ENCODE assay signal across 14 mouse cellular contexts in the genomic region with DNA sequence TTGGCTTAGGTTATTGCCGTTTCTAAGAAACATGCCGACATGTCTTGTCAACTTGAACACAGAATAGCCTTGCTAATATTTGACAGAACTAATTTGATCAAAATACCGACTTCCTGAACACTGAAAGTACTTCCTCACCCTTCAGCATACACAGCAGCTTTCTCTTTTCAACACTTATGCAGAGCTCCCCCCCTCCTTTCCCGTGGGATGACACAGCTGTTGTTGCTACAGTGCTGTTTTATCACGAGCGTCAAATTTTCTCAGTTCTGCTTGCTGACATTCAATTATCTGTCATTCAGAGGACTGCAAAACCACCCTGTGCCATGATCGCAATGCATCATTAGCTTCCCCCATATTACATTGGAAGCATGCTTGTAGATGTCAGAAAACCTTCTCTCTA. TPM values are rescaled to one million over a fixed set of nuclear protein-coding genes. Genes with fewer than 3 reads are reported as not detected.
A peak's percentile ranks its signal among the peaks of the same experiment; 100 is the strongest.
DNase-seq lines count a peak whose midpoint lies in the region; ATAC-seq lines count a peak whose summit lies in the region.
"Had no signal": no experiment of that assay in that cellular context is flagged by ENCODE, and none has a peak within 500 bp of the region (broad histone marks: within the 10 kb centered on the region; RNA-seq: fewer than 3 reads in every experiment).

No protein-coding gene starts in this region.

- no peaks in the 10 kb centered on the region for H3K36me3 ChIP-seq in heart, embryonic 11.5 days (ENCODE audit: control insufficient read depth, insufficient read depth, low read length)
- H3K36me3 ChIP-seq: embryonic facial prominence, embryonic 13.5 days; liver, embryonic 15.5 days; midbrain, embryonic 15.5 days had no signal

- WGBS in heart, embryonic 11.5 days (ENCODE audit: insufficient replicate concordance), result 51% methylated on average over 7 of the region's 7 CpGs

- no peak overlapping the region for H3K4me3 ChIP-seq in heart, embryonic 11.5 days (ENCODE audit: low read depth, low read length)
- H3K4me3 ChIP-seq: embryonic facial prominence, embryonic 13.5 days; liver, embryonic 15.5 days; midbrain, embryonic 15.5 days had no signal

- H3K4me2 ChIP-seq in heart, embryonic 11.5 days, result no peak overlapping the region
- H3K4me2 ChIP-seq: embryonic facial prominence, embryonic 13.5 days; liver, embryonic 15.5 days; midbrain, embryonic 15.5 days had no signal

- DNase-seq in heart, adult 11 months, result peak; percentile 89
- DNase-seq in brain, adult 2 months (ENCODE audit: low read depth, low spot score), result peak; percentile 82
- DNase-seq in left cerebral cortex, adult 18-20 months (ENCODE audit: low spot score in 2 of 2), result peak; percentile 18 to 43
- no peak for DNase-seq in yolk sac, embryonic 10.5 days (ENCODE audit: low spot score)
- no peak for DNase-seq in c-Kit-positive CD71-positive TER-119-positive erythroid progenitor cells, embryonic 14.5 days (ENCODE audit: low spot score)
- no peak for DNase-seq in gastrocnemius, adult 18-20 months (ENCODE audit: low spot score)
- DNase-seq: kidney, adult 8-10 months; thymus, adult 2 months had no signal

- H3K9me3 ChIP-seq in heart, embryonic 11.5 days (replicated peaks; ENCODE audit: control insufficient read depth, low read length), result no peaks in the 10 kb centered on the region
- H3K9me3 ChIP-seq: embryonic facial prominence, embryonic 13.5 days; liver, embryonic 15.5 days; midbrain, embryonic 15.5 days had no signal

- no peaks in the 10 kb centered on the region for H3K4me1 ChIP-seq in heart, embryonic 11.5 days (ENCODE audit: control insufficient read depth, insufficient read depth, low read length)
- H3K4me1 ChIP-seq: embryonic facial prominence, embryonic 13.5 days; liver, embryonic 15.5 days; midbrain, embryonic 15.5 days had no signal

- ATAC-seq in heart, embryonic 11.5 days (replicated peaks; ENCODE audit: insufficient number of reproducible peaks, low FRiP score, low TSS enrichment), result no peak; the same call in 1 of the 2 replicates
- ATAC-seq in granulocyte monocyte progenitor cell, adult 5-6 weeks (replicated peaks; ENCODE audit: poor library complexity, severe bottlenecking), result peak; percentile 58; the same call in 1 of the 2 replicates
- ATAC-seq: midbrain, embryonic 15.5 days had no signal

- no peak overlapping the region for H3K9ac ChIP-seq in heart, embryonic 11.5 days (ENCODE audit: low read depth, low read length)
- H3K9ac ChIP-seq: embryonic facial prominence, embryonic 13.5 days; liver, embryonic 15.5 days; midbrain, embryonic 15.5 days had no signal

- H3K27me3 ChIP-seq in heart, embryonic 11.5 days (ENCODE audit: control insufficient read depth, insufficient read depth, low read length), result no peaks in the 10 kb centered on the region
- H3K27me3 ChIP-seq: embryonic facial prominence, embryonic 13.5 days; liver, embryonic 15.5 days had no signal

- H3K27ac ChIP-seq in heart, embryonic 11.5 days (ENCODE audit: low read depth, low read length), result no peak overlapping the region
- H3K27ac ChIP-seq: embryonic facial prominence, embryonic 13.5 days; liver, embryonic 15.5 days; midbrain, embryonic 15.5 days had no signal

RNA-seq across cellular contexts. Expression of gene Ermn, which starts 10.8 kb away (rescaled TPM):
- polyA plus RNA-seq in heart, embryonic 11.5 days (2014; fragmentation: Nextera tagmentation; extraction: Ambion mirVana), result not detected in 2 replicates
- total RNA-seq in granulocyte monocyte progenitor cell, adult 5-6 weeks (2014; fragmentation: Nextera tagmentation), result not detected in 2 replicates
- not detected in 2 replicates for total RNA-seq in granulocyte monocyte progenitor cell, adult 5-6 weeks (2017)
- 10 to 100 TPM; 19.5 to 24.0 TPM for total RNA-seq in left cerebral cortex, adult 18-20 months (2021)
- total RNA-seq in gastrocnemius, adult 18-20 months (2021), result not detected
- total RNA-seq: gastrocnemius, postnatal 4 days had no signal
- polyA plus RNA-seq: liver, embryonic 15.5 days; thymus, adult 2 months had no signal

RNA-seq across cellular contexts. Expression of gene Galnt5, which starts 44.2 kb away (rescaled TPM):
- 0.38 and 0.93 TPM in 2 replicates for polyA plus RNA-seq in heart, embryonic 11.5 days (2014; fragmentation: Nextera tagmentation; extraction: Ambion mirVana)
- total RNA-seq in granulocyte monocyte progenitor cell, adult 5-6 weeks (2014; fragmentation: Nextera tagmentation), result 0.24 and 0.38 TPM in 2 replicates
- total RNA-seq in granulocyte monocyte progenitor cell, adult 5-6 weeks (2017), result 0.72 and 1.9 TPM in 2 replicates
- not detected for total RNA-seq in left cerebral cortex, adult 18-20 months (2021)
- total RNA-seq in gastrocnemius, adult 18-20 months (2021), result 1 to 10 TPM; 1.2 to 1.4 TPM
- polyA plus RNA-seq: liver, embryonic 15.5 days had no signal

Comparison
In these comparisons a context has a peak if more than half of its experiments do, and no peak if none do; other contexts are left out.
1. DNase-seq: peak in heart, adult 11 months (single experiment), brain, adult 2 months (single experiment) and left cerebral cortex, adult 18-20 months (2 of 2); none in yolk sac, embryonic 10.5 days (single experiment), c-Kit-positive CD71-positive TER-119-positive erythroid progenitor cells, embryonic 14.5 days (single experiment) and gastrocnemius, adult 18-20 months (single experiment).
2. RNA of gene Ermn, which starts 10.8 kb away (total RNA-seq): 19.5 to 24.0 TPM in left cerebral cortex, adult 18-20 months; not detected in granulocyte monocyte progenitor cell, adult 5-6 weeks and not detected in gastrocnemius, adult 18-20 months; every median in the first group is over 10 times any median in the second.